ENCODE assay signal across 29 mouse cellular contexts in the genomic region with DNA sequence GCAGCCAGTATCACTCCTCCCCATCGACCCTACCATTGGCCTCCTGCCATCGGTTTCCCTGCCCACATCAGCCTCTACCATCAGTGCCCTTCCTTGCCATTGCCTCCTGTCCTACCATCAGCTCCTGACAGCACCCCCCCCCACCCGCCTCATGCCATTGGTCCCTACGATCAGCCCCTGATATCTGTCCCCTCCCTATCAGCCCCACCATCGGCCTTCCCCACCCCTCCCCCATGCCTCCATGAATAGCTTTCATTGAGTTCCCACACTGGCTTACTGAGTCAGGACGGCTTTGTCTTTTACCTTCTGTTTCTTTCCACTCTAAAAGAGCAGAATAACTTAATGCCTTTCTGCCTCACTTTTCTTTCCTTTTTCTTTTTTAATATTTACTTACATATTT.
DNase-seq lines count a peak whose midpoint lies in the region; ATAC-seq and TF ChIP-seq lines count a peak whose summit lies in the region.
"Had no signal": no experiment of that assay in that cellular context is flagged by ENCODE, and none has a peak within 500 bp of the region (broad histone marks: within the 10 kb centered on the region; RNA-seq: fewer than 3 reads in every experiment).

No protein-coding gene starts in this region.

- H3K36me3 ChIP-seq in forebrain, embryonic 12.5 days (replicated peaks), result no peaks in the 10 kb centered on the region
- no peaks in the 10 kb centered on the region for H3K36me3 ChIP-seq in forebrain, embryonic 14.5 days (ENCODE audit: control insufficient read depth, insufficient read depth, low read length)
- no peaks in the 10 kb centered on the region for H3K36me3 ChIP-seq in embryonic facial prominence, embryonic 10.5 days (replicated peaks)
- H3K36me3 ChIP-seq: embryonic facial prominence, embryonic 15.5 days; heart, embryonic 10.5 days; heart, embryonic 15.5 days; hindbrain, embryonic 15.5 days; intestine, embryonic 15.5 days; limb, embryonic 12.5 days; liver, embryonic 15.5 days; neural tube, embryonic 15.5 days had no signal

- DNase-seq in forebrain, embryonic 14.5 days (ENCODE audit: low spot score), result no peak
- DNase-seq in left cerebral cortex, postnatal 4 days, result peak; percentile 2
- no peak for DNase-seq in left cerebral cortex, postnatal 25 days (ENCODE audit: low spot score in 2 of 2)
- DNase-seq in embryonic facial prominence, embryonic 10.5 days (ENCODE audit: low spot score), result no peak
- DNase-seq in T-cell, adult 2 months (ENCODE audit: low spot score), result no peak
- DNase-seq: adrenal gland, postnatal 36 days; cerebellum, adult 11-12 months; cerebellum, adult 9-11 months; gastrocnemius, postnatal 10 days; layer of hippocampus, adult 9-11 months; lung, embryonic 14.5 days; lung, postnatal 14 days; right cerebral cortex, postnatal 4 days; thymus, adult 18-20 months; thymus, postnatal 25 days had no signal

- H3K4me2 ChIP-seq in forebrain, embryonic 12.5 days, result no peak overlapping the region
- H3K4me2 ChIP-seq in forebrain, embryonic 14.5 days (ENCODE audit: low read length), result no peak overlapping the region
- H3K4me2 ChIP-seq: embryonic facial prominence, embryonic 15.5 days; heart, embryonic 15.5 days; hindbrain, embryonic 15.5 days; intestine, embryonic 15.5 days; limb, embryonic 12.5 days; liver, embryonic 15.5 days; lung, embryonic 14.5 days; neural tube, embryonic 15.5 days had no signal

- no peak for TF ChIP-seq POLR2A in bone marrow, adult 2 months (IDR thresholded peaks at IDR 0.05; ENCODE audit: borderline replicate concordance, control insufficient read depth, low read depth, low read length)

- no peak for TF ChIP-seq CTCF in bone marrow, adult 2 months (IDR thresholded peaks at IDR 0.05; ENCODE audit: control insufficient read depth, insufficient read depth, low read length)

- peak; percentile 17; the same call in 1 of the 2 replicates for ATAC-seq in forebrain, embryonic 12.5 days (ENCODE audit: low FRiP score)
- ATAC-seq in forebrain, embryonic 14.5 days, result no peak
- ATAC-seq in frontal cortex, adult (ENCODE audit: low TSS enrichment), result no peak
- ATAC-seq: forebrain, embryonic 16.5 days; intestine, embryonic 15.5 days had no signal

- peaks cover 10% of the 10 kb centered on the region; the same call in 1 of the 2 replicates for H3K4me1 ChIP-seq in forebrain, embryonic 12.5 days
- H3K4me1 ChIP-seq in forebrain, embryonic 14.5 days (ENCODE audit: control insufficient read depth, insufficient read depth, low read length), result no peaks in the 10 kb centered on the region
- no peaks in the 10 kb centered on the region; the same call in 1 of the 2 replicates for H3K4me1 ChIP-seq in bone marrow, adult 2 months (ENCODE audit: control insufficient read depth, insufficient read depth, low read length)
- H3K4me1 ChIP-seq in embryonic facial prominence, embryonic 10.5 days, result peaks cover 13% of the 10 kb centered on the region
- H3K4me1 ChIP-seq: embryonic facial prominence, embryonic 15.5 days; heart, embryonic 10.5 days; heart, embryonic 15.5 days; hindbrain, embryonic 15.5 days; intestine, embryonic 15.5 days; liver, embryonic 15.5 days; neural tube, embryonic 15.5 days had no signal

- H3K4me3 ChIP-seq in forebrain, embryonic 12.5 days (replicated peaks), result no peak overlapping the region
- no peak overlapping the region for H3K4me3 ChIP-seq in forebrain, embryonic 14.5 days (ENCODE audit: low read depth, low read length)
- H3K4me3 ChIP-seq in bone marrow, adult 2 months (replicated peaks; ENCODE audit: control insufficient read depth, low read depth, low read length), result no peak overlapping the region
- no peak overlapping the region for H3K4me3 ChIP-seq in embryonic facial prominence, embryonic 10.5 days
- H3K4me3 ChIP-seq: embryonic facial prominence, embryonic 15.5 days; heart, embryonic 10.5 days; heart, embryonic 15.5 days; hindbrain, embryonic 15.5 days; intestine, embryonic 15.5 days; limb, embryonic 12.5 days; liver, embryonic 15.5 days; neural tube, embryonic 15.5 days had no signal

- H3K27me3 ChIP-seq in forebrain, embryonic 12.5 days, result no peaks in the 10 kb centered on the region
- H3K27me3 ChIP-seq in forebrain, embryonic 14.5 days (replicated peaks; ENCODE audit: control insufficient read depth, insufficient read depth, low read length), result no peaks in the 10 kb centered on the region
- H3K27me3 ChIP-seq in embryonic facial prominence, embryonic 10.5 days (replicated peaks; ENCODE audit: low read depth, poor library complexity, severe bottlenecking), result no peaks in the 10 kb centered on the region
- H3K27me3 ChIP-seq: embryonic facial prominence, embryonic 15.5 days; heart, embryonic 15.5 days; hindbrain, embryonic 15.5 days; intestine, embryonic 15.5 days; limb, embryonic 12.5 days; liver, embryonic 15.5 days; neural tube, embryonic 15.5 days had no signal

- intact Hi-C loops in left cerebral cortex, postnatal 4 days (cut with DNase I), result no loop called here
- intact Hi-C loops in left cerebral cortex, postnatal 25 days (cut with DNase I), result no loop called here

- H3K27ac ChIP-seq in forebrain, embryonic 12.5 days, result no peak overlapping the region
- no peak overlapping the region for H3K27ac ChIP-seq in forebrain, embryonic 14.5 days (ENCODE audit: low read depth, low read length)
- H3K27ac ChIP-seq in bone marrow, adult 2 months (ENCODE audit: control insufficient read depth, insufficient read depth, low read depth, low read length, poor library complexity), result peak overlapping the region; percentile 26; the same call in 1 of the 2 replicates
- H3K27ac ChIP-seq in embryonic facial prominence, embryonic 10.5 days (replicated peaks), result peak overlapping the region; percentile 54
- H3K27ac ChIP-seq: embryonic facial prominence, embryonic 15.5 days; heart, embryonic 10.5 days; heart, embryonic 15.5 days; hindbrain, embryonic 15.5 days; intestine, embryonic 15.5 days; kidney, postnatal 0 days; limb, embryonic 12.5 days; liver, embryonic 15.5 days; neural tube, embryonic 15.5 days; stomach, postnatal 0 days had no signal

- no peak overlapping the region for H3K9ac ChIP-seq in forebrain, embryonic 12.5 days
- no peak overlapping the region for H3K9ac ChIP-seq in forebrain, embryonic 14.5 days (ENCODE audit: low read length)
- H3K9ac ChIP-seq: embryonic facial prominence, embryonic 15.5 days; heart, embryonic 15.5 days; hindbrain, embryonic 15.5 days; intestine, embryonic 15.5 days; limb, embryonic 12.5 days; liver, embryonic 15.5 days; lung, embryonic 14.5 days; neural tube, embryonic 15.5 days had no signal

- no peaks in the 10 kb centered on the region for H3K9me3 ChIP-seq in forebrain, embryonic 12.5 days
- no peaks in the 10 kb centered on the region for H3K9me3 ChIP-seq in forebrain, embryonic 14.5 days (replicated peaks; ENCODE audit: control insufficient read depth, low read length)
- no peaks in the 10 kb centered on the region for H3K9me3 ChIP-seq in embryonic facial prominence, embryonic 10.5 days
- H3K9me3 ChIP-seq: embryonic facial prominence, embryonic 15.5 days; heart, embryonic 10.5 days; heart, embryonic 15.5 days; hindbrain, embryonic 15.5 days; intestine, embryonic 15.5 days; limb, embryonic 12.5 days; liver, embryonic 15.5 days; neural tube, embryonic 15.5 days had no signal

- WGBS in forebrain, embryonic 12.5 days, result 67% methylated on average over 6 of the region's 6 CpGs
- WGBS in forebrain, embryonic 14.5 days, result 53% methylated on average over 6 of the region's 6 CpGs
- 70% methylated on average over 6 of the region's 6 CpGs for WGBS in bone marrow, adult 2 months
- 67% methylated on average over 6 of the region's 6 CpGs for WGBS in embryonic facial prominence, embryonic 10.5 days

Comparison
In these comparisons a context has a peak if more than half of its experiments do, and no peak if none do; other contexts are left out.
1. H3K27ac ChIP-seq: peak in bone marrow, adult 2 months (single experiment) and embryonic facial prominence, embryonic 10.5 days (single experiment); none in forebrain, embryonic 12.5 days (single experiment) and forebrain, embryonic 14.5 days (single experiment).